Mouse (Mus musculus) heart, embryonic 14.5 days (tissue): Measurements from ENCODE around the gene Myl7. TPM values are rescaled to one million over a fixed set of nuclear protein-coding genes. Genes with fewer than 3 reads are reported as not detected.

Experiments
- ATAC-seq: fragments of 200-750 bp; cut with Nextera tagmentation; 2 replicates; pipeline ENCODE4 v1.8.0; 2017; ENCODE audit warnings: low read depth, moderate TSS enrichment; ENCODE audit not compliant: insufficient number of reproducible peaks, insufficient read depth, low FRiP score
- H3K27ac ChIP-seq, 2 experiments: fragments of 200-500 bp in 1 of 2; fragments of 300-500 bp in 1 of 2; sonication (generic) in 1 of 2; replicated peaks in 1 of 2; 2 replicates each; pipeline ENCODE4 v1.5.1; 2012 to 2014; ENCODE audit warnings: low read depth in 2 of 2, low read length in 2 of 2, control low read depth in 1 of 2, mild to moderate bottlenecking in 1 of 2, mixed read lengths in 1 of 2; ENCODE audit not compliant: control insufficient read depth in 1 of 2, insufficient read depth in 1 of 2
- H3K27me3 ChIP-seq: fragments of 300-500 bp; sonication (generic); 2 replicates; pipeline ENCODE4 v1.6.1; 2014; ENCODE audit warnings: mild to moderate bottlenecking, low read length, control low read depth; ENCODE audit not compliant: control insufficient read depth, insufficient read depth
- H3K36me3 ChIP-seq: fragments of 300-500 bp; sonication (generic); 2 replicates; pipeline ENCODE4 v1.6.1; 2014; ENCODE audit warnings: mild to moderate bottlenecking, control low read depth, low read length, mixed read lengths; ENCODE audit not compliant: control insufficient read depth, insufficient read depth
- H3K4me1 ChIP-seq, 2 experiments: fragments of 200-500 bp in 1 of 2; fragments of 300-500 bp in 1 of 2; sonication (generic) in 1 of 2; 2 replicates each; pipeline ENCODE4 v1.6.1; 2012 to 2014; ENCODE audit warnings: low read length in 2 of 2, control low read depth in 1 of 2, mixed read lengths in 1 of 2; ENCODE audit not compliant: control insufficient read depth in 2 of 2, insufficient read depth in 2 of 2
- H3K4me2 ChIP-seq: fragments of 300-500 bp; sonication (generic); 2 replicates; pipeline ENCODE4 v1.6.1; 2014; ENCODE audit warnings: mild to moderate bottlenecking, low read length
- H3K4me3 ChIP-seq, 2 experiments: fragments of 200-500 bp in 1 of 2; fragments of 300-500 bp in 1 of 2; sonication (generic) in 1 of 2; 2 replicates each; pipeline ENCODE4 v1.5.1; 2012 to 2014; ENCODE audit warnings: low read length in 2 of 2, mild to moderate bottlenecking in 2 of 2, control low read depth in 1 of 2, low read depth in 1 of 2, moderate library complexity in 1 of 2; ENCODE audit not compliant: control insufficient read depth in 1 of 2, insufficient read depth in 1 of 2
- H3K9ac ChIP-seq: fragments of 300-500 bp; sonication (generic); 2 replicates; pipeline ENCODE4 v1.6.1; 2014; ENCODE audit warnings: mild to moderate bottlenecking, low read length
- H3K9me3 ChIP-seq: fragments of 300-500 bp; sonication (generic); 2 replicates; pipeline ENCODE4 v1.6.1; 2016; ENCODE audit warnings: low read length, control low read depth; ENCODE audit not compliant: control insufficient read depth
- whole genome bisulfite sequencing: fragments of 180-500 bp; shearing (Covaris S2); extraction: QIAGEN DNeasy Blood & Tissue Kit; methylation state at CpG from one replicate; pipeline ENCODE4 v1.1.7; 2014; 5-methylcytosine and 5-hydroxymethylcytosine counted together
- polyA plus RNA-seq: library from polyadenylated mRNA; unstranded; fragments of >200 nt; fragmentation: Nextera tagmentation; extraction: Ambion mirVana; gene quantifications from 2 replicates; pipeline ENCODE4 v1.2.1, GENCODE M21; 2014

The Myl7 gene
- polyA plus RNA-seq, 1 experiment from 2014 or later: 7,420 TPM

DNA sequence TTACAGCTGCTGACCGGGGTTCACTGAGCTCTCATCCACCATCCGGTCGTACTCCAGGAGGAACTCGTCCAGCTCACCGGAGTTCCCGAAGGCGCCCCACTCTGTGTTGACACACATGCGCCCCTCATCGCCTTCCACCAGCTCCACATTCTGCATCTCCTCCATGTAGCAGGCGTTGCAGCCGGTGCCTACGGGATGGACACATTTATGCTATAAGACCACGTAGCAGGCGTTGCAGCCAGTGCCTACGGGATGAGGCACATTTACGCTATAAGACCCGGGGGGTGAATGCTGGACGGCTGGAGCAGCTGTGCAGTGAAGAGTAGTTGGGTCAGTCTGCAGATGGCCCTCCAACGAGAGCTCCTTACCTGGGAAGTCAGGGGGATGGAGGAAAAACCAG lies 5.8 kb upstream of the Myl7 start:
- H3K36me3 ChIP-seq: no peaks in the 10 kb centered on the region
- peaks cover 13 to 14% of the 10 kb centered on the region in 2 experiments for H3K4me1 ChIP-seq
- H3K9ac ChIP-seq: no peak overlapping the region
- ATAC-seq: no peak
- H3K4me3 ChIP-seq: no peak overlapping the region
- H3K9me3 ChIP-seq: no peaks in the 10 kb centered on the region
- no peak overlapping the region for H3K4me2 ChIP-seq
- H3K27ac ChIP-seq: no peak overlapping the region
- peaks cover 10% of the 10 kb centered on the region; the same call in 1 of the 2 replicates for H3K27me3 ChIP-seq
- 92% methylated on average over 19 of the region's 19 CpGs for WGBS

GRCm38 (mm10) chr11:5903844-5904243 lies 5.3 kb upstream of the Myl7 start:
- no peak for ATAC-seq
- WGBS: 83% methylated on average over 2 of the region's 2 CpGs

DNA sequence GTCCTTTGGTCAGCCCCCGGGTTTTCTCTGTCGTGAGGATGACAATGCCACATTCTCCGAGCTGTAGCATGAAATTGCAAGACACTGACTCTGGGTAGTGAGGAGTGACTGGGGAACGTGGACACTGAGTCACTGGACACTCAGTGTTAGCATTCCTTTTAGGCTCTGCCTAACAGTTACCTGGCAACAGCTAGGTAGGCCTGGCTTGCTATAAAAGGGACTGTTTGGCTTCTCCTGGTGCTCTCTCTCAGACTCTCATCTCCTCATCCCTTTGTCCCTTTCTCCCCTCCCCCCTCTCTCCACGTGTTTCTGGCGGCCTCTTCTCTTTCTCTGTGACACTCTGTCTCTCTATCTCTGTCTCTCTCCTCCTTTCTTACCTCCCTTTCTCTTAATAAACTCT lies 3.8 kb upstream of the Myl7 start:
- ATAC-seq: no peak
- H3K4me1 ChIP-seq: peaks cover 26 to 27% of the 10 kb centered on the region in 2 experiments
- H3K9me3 ChIP-seq: no peaks in the 10 kb centered on the region
- H3K4me3 ChIP-seq: peak overlapping the region in 1 of 2 experiments; percentile 38; a peak in 2 of 4 replicates
- WGBS: 23% methylated on average over 6 of the region's 6 CpGs
- no peaks in the 10 kb centered on the region for H3K36me3 ChIP-seq
- peak overlapping the region; percentile 67 for H3K4me2 ChIP-seq
- H3K27ac ChIP-seq: 0 out of 4 replicates have a peak overlapping the region, but pooled peaks of 1 of the 2 experiments have one; percentile 28
- H3K27me3 ChIP-seq: peaks cover 10% of the 10 kb centered on the region; the same call in 1 of the 2 replicates
- H3K9ac ChIP-seq: peak overlapping the region; percentile 73

More at GRCm38 (mm10) chr11:5903844-5904243, 5.3 kb upstream of the Myl7 start:
- Histone ChIP-seq H3K9ac (no peak overlapping the region), H3K9me3 (no peaks in the 10 kb centered on the region), H3K36me3 (no peaks in the 10 kb centered on the region), H3K27me3 (peaks cover 10% of the 10 kb centered on the region; the same call in 1 of the 2 replicates), H3K27ac (no peak overlapping the region), H3K4me3 (no peak overlapping the region), H3K4me2 (no peak overlapping the region), H3K4me1 (peaks cover 13 to 14% of the 10 kb centered on the region in 2 experiments)

DNA sequence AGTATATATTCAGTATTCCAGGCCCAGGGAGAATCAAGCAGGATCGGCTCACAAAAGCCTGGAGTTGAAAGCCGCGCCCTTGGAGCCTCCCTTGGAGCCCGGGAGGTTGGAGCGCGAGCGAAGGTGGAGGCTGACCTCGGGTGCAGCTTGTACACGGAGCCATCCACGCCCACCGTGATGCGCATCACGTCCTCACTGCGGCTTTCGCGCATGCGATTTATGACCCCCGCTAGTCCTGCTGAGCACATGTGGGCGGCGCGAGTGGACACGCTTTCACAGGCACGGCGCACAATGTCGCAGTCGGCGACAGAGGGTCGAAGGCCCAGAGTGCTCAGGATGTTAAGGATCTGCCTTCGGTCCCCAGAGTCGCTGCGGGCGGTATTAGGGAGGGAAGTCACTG lies 3.4 kb upstream of the Myl7 start:
- Histone ChIP-seq H3K4me2 (peak overlapping the region; percentile 67), H3K4me3 (peak overlapping the region; percentile 35 to 38), H3K27ac (peak overlapping the region in 1 of 2 experiments; percentile 47; a peak in 1 of 4 replicates), H3K9me3 (no peaks in the 10 kb centered on the region), H3K4me1 (peaks cover 30 to 31% of the 10 kb centered on the region in 2 experiments), H3K36me3 (no peaks in the 10 kb centered on the region), H3K27me3 (peaks cover 10% of the 10 kb centered on the region; the same call in 1 of the 2 replicates), H3K9ac (peak overlapping the region; percentile 73)
- 2% methylated on average over 32 of the region's 32 CpGs for WGBS
- peak; percentile 40; the same call in 1 of the 2 replicates for ATAC-seq

DNA sequence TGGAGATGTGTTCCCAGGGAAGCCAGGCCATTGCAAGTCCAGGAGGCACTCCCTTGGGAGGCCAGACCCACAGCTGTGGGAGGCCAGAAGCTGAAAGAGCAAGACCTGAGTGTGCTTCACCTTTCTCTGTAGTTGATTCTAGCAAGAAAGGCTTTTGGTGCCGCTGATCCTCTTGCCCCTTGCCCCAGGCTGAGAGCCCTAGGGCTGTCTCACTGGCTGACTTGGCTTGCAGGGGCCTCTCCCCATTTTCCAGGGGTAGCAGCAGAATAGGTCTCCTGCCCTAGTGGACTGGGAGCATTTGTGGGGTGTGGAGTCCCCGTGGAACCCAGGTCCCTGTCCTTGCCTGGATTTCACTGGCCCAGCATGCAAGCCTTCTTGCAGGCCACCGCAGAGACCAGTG lies 2.7 kb upstream of the Myl7 start:
- peak overlapping the region; percentile 67 for H3K4me2 ChIP-seq
- H3K4me3 ChIP-seq: peak overlapping the region; percentile 35 to 38
- H3K4me1 ChIP-seq: peaks cover 37 to 38% of the 10 kb centered on the region in 2 experiments
- H3K36me3 ChIP-seq: 0 out of 2 replicates have a peak, but pooled peaks cover 2% of the 10 kb centered on the region
- peak overlapping the region; percentile 36 to 47; a peak in 3 of 4 replicates for H3K27ac ChIP-seq
- H3K27me3 ChIP-seq: peaks cover 10% of the 10 kb centered on the region; the same call in 1 of the 2 replicates
- no peak for ATAC-seq
- WGBS: 27% methylated on average over 3 of the region's 3 CpGs
- peak overlapping the region; percentile 73 for H3K9ac ChIP-seq
- H3K9me3 ChIP-seq: no peaks in the 10 kb centered on the region

DNA sequence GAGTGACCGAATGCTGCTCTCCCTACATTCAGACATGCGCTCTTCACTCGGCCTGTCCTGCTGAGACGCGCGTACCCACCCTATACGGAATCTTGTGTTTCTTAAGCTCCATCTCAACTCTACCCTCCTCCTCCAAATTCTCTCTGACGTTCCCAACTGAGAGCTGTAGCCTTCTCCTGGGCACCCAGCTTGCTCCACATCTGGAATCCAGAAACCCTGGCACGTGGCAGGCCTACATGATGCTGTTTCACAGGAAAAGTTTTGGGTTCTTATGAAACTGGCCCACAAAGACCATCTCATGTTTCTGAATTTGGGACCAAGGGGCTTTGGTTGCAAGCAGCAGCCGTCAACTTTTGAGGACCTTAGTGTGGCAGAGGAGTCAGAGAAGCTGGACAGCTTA lies 704 bp upstream of the Myl7 start:
- Histone ChIP-seq H3K9ac (no peak overlapping the region), H3K4me3 (no peak overlapping the region), H3K36me3 (0 out of 2 replicates have a peak, but pooled peaks cover 4% of the 10 kb centered on the region), H3K4me2 (0 out of 2 replicates have a peak overlapping the region, but pooled peaks have one; percentile 73), H3K27me3 (peaks cover 10% of the 10 kb centered on the region; the same call in 1 of the 2 replicates), H3K27ac (peak overlapping the region; percentile 77 to 81; a peak in 3 of 4 replicates), H3K4me1 (peaks cover 40 to 42% of the 10 kb centered on the region in 2 experiments), H3K9me3 (no peaks in the 10 kb centered on the region)
- 90% methylated on average over 10 of the region's 10 CpGs for WGBS
- no peak for ATAC-seq

GRCm38 (mm10) chr11:5897839-5898238 lies 743 bp downstream of the Myl7 start:
- peak overlapping the region; percentile 81 for H3K9ac ChIP-seq
- H3K27ac ChIP-seq: peak overlapping the region; percentile 77 to 81
- H3K4me2 ChIP-seq: peak overlapping the region; percentile 73
- 5% methylated on average over 10 of the region's 10 CpGs for WGBS
- H3K9me3 ChIP-seq: no peaks in the 10 kb centered on the region
- peak overlapping the region; percentile 42 to 58 for H3K4me3 ChIP-seq
- no peak for ATAC-seq
- H3K27me3 ChIP-seq: 0 out of 2 replicates have a peak, but pooled peaks cover 7% of the 10 kb centered on the region
- H3K4me1 ChIP-seq: peaks cover 49 to 51% of the 10 kb centered on the region in 2 experiments
- H3K36me3 ChIP-seq: 0 out of 2 replicates have a peak, but pooled peaks cover 4% of the 10 kb centered on the region
